Mouse (Mus musculus) heart, embryonic 12.5 days (tissue): ENCODE measurements around the gene Grin2c. TPM values are rescaled to one million over a fixed set of nuclear protein-coding genes. Genes with fewer than 3 reads are reported as not detected.

Experiments
- ATAC-seq: fragments of 200-750 bp; cut with Nextera tagmentation; 2 replicates; pipeline ENCODE4 v1.8.0; 2017; ENCODE audit warnings: moderate TSS enrichment, moderate library complexity; ENCODE audit not compliant: insufficient number of reproducible peaks, low FRiP score
- H3K27ac ChIP-seq: fragments of 300-500 bp; sonication (generic); 2 replicates; pipeline ENCODE4 v1.5.1; 2016; ENCODE audit warnings: mild to moderate bottlenecking, moderate library complexity; ENCODE audit not compliant: poor library complexity, severe bottlenecking
- H3K27me3 ChIP-seq: fragments of 300-500 bp; sonication (generic); replicated peaks from 2 replicates; pipeline ENCODE4 v1.6.1; 2016; ENCODE audit warnings: mild to moderate bottlenecking, moderate library complexity
- H3K36me3 ChIP-seq: fragments of 300-500 bp; sonication (generic); 2 replicates; pipeline ENCODE4 v1.6.1; 2016; ENCODE audit warnings: mild to moderate bottlenecking, moderate library complexity
- H3K4me1 ChIP-seq: fragments of 300-500 bp; sonication (generic); replicated peaks from 2 replicates; pipeline ENCODE4 v1.6.1; 2016; ENCODE audit warnings: mild to moderate bottlenecking
- H3K4me2 ChIP-seq: fragments of 300-500 bp; sonication (generic); 2 replicates; pipeline ENCODE4 v1.6.1; 2016; ENCODE audit warnings: mild to moderate bottlenecking, moderate library complexity
- H3K4me3 ChIP-seq: fragments of 300-500 bp; sonication (generic); 2 replicates; pipeline ENCODE4 v1.5.1; 2016; ENCODE audit warnings: mild to moderate bottlenecking
- H3K9ac ChIP-seq: fragments of 300-500 bp; sonication (generic); 2 replicates; pipeline ENCODE4 v1.6.1; 2016; ENCODE audit warnings: mild to moderate bottlenecking, moderate library complexity
- H3K9me3 ChIP-seq: fragments of 300-500 bp; sonication (generic); replicated peaks from 2 replicates; pipeline ENCODE4 v1.6.1; 2016; ENCODE audit warnings: mild to moderate bottlenecking, moderate library complexity
- WGBS: fragments of 180-500 bp; shearing (Covaris S2); methylation state at CpG from one replicate; pipeline ENCODE4 v1.1.7; 2016; 5-methylcytosine and 5-hydroxymethylcytosine counted together
- polyA plus RNA-seq: library from polyadenylated mRNA; unstranded; fragments of >200 nt; fragmentation: Nextera tagmentation; extraction: Ambion mirVana; gene quantifications from 2 replicates; pipeline ENCODE4 v1.2.1, GENCODE M21; 2016

The Grin2c gene
- polyA plus RNA-seq, 1 experiment from 2014 or later = 0.15 TPM

DNA sequence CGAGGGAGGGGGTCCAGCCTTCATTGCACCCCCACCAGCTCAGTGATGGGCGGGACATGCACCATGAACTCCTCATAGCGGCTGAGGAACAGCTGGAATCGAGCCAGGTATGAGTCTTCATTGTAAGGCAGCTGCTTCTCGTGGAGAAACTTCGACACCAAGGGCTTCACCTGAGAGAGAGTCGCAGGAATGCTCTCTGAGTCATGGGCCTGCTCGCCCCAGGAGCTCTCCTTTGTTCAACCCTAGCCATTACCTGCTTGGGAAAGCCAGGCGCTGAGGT, 16.4 kb upstream of the Grin2c start:
- no peak overlapping the region for H3K9ac ChIP-seq
- no peak overlapping the region for H3K27ac ChIP-seq
- H3K4me3 ChIP-seq = no peak overlapping the region
- peaks cover 14% of the 10 kb centered on the region for H3K4me1 ChIP-seq
- no peaks in the 10 kb centered on the region for H3K9me3 ChIP-seq
- no peaks in the 10 kb centered on the region for H3K36me3 ChIP-seq
- no peak overlapping the region for H3K4me2 ChIP-seq
- no peaks in the 10 kb centered on the region for H3K27me3 ChIP-seq
- whole genome bisulfite sequencing = 64% methylated on average over 9 of the region's 9 CpGs
- no peak for ATAC-seq

DNA sequence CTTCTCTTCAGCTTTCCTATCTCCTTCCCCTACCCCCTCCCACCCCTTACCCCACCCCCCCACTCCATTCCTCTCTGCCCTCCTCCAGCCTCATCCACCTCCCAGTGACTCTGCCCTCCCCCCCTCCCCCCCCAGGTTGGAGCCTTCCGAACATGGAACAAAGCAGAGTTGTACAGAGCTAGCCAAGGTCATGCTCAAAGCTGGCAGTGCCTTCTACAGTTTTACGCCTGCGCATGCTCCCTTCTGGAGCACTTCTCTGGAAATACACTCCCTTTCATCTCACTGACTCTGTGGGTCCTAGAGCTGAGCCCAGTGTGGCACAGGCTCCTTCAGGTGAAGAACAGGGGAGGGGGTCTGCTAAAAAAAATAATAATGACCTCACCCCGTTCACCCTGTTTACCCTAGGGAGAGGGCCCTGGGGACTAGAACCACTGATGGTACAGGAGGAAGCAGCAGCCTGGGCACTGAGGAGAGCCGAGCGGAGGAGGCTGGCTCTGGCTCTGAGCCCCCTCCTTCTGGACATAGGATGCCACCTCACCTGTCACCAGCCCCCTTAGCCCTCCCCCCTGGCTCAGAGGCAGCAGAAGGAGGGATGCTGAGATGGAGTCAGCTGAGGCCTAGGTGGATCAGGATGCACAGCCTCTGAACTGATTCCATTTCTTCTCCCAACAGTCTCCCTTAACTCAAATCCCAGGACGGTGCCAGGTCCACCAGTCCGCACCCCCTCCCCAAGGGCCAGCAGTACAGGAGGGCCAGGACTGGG, 15.9 kb upstream of the Grin2c start:
- H3K9me3 ChIP-seq = no peaks in the 10 kb centered on the region
- no peaks in the 10 kb centered on the region for H3K36me3 ChIP-seq
- no peak overlapping the region for H3K27ac ChIP-seq
- no peak overlapping the region for H3K4me3 ChIP-seq
- H3K4me1 ChIP-seq = peaks cover 17% of the 10 kb centered on the region
- 75% methylated on average over 8 of the region's 8 CpGs for WGBS
- peak; percentile 33; the same call in 1 of the 2 replicates for ATAC-seq
- no peaks in the 10 kb centered on the region for H3K27me3 ChIP-seq
- H3K4me2 ChIP-seq = no peak overlapping the region
- no peak overlapping the region for H3K9ac ChIP-seq

DNA sequence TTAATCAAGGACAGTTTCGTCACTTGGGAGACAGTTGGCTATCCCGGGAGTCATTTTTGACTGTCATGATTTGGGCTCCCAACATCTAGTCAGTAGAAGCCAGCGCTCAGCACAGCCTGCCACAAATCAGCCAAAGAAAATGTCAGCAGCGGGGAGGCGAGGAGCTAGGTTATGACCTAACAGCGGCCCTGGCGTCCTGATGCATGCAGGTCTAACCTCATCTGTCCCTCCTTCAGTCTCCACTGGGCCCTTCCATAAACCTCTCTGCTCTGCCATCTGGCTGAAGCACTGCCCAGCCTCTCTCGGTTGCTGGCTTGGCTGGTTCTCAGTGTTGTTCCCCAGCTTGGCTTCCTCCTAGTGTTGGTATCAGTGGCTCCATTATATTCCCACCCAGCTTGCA, 15.3 kb upstream of the Grin2c start:
- H3K4me2 ChIP-seq = no peak overlapping the region
- no peak overlapping the region for H3K9ac ChIP-seq
- H3K27me3 ChIP-seq = no peaks in the 10 kb centered on the region
- WGBS = 62% methylated on average over 8 of the region's 8 CpGs
- no peak overlapping the region for H3K4me3 ChIP-seq
- no peaks in the 10 kb centered on the region for H3K9me3 ChIP-seq
- no peak for ATAC-seq
- H3K36me3 ChIP-seq = no peaks in the 10 kb centered on the region
- peaks cover 21% of the 10 kb centered on the region for H3K4me1 ChIP-seq
- H3K27ac ChIP-seq = no peak overlapping the region

DNA sequence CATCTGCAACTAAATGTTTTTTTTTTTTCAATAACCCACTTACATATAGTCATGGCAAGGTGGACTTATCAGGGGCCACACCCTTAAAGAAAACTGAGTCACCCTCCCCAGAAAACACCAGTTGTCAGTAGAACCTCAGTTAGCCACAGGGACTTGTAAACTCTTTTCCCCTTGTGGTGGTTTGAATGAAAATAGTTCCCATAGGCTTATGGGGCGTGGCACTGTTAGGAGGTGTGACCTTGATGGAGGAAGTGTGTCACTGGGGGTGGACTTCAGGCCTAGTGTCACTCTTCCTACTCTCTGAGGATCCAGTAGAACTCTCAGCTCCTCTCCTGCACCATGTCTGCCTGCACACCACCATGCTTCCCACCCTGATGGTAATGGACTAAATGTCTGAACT, 12.7 kb upstream of the Grin2c start:
- H3K9ac ChIP-seq = no peak overlapping the region
- no peak overlapping the region for H3K27ac ChIP-seq
- H3K4me2 ChIP-seq = no peak overlapping the region
- H3K36me3 ChIP-seq = no peaks in the 10 kb centered on the region
- WGBS = 79% methylated on average over 1 of the region's 1 CpGs
- H3K4me3 ChIP-seq = no peak overlapping the region
- no peaks in the 10 kb centered on the region for H3K27me3 ChIP-seq
- no peaks in the 10 kb centered on the region for H3K9me3 ChIP-seq
- peaks cover 29% of the 10 kb centered on the region for H3K4me1 ChIP-seq
- ATAC-seq = no peak

DNA sequence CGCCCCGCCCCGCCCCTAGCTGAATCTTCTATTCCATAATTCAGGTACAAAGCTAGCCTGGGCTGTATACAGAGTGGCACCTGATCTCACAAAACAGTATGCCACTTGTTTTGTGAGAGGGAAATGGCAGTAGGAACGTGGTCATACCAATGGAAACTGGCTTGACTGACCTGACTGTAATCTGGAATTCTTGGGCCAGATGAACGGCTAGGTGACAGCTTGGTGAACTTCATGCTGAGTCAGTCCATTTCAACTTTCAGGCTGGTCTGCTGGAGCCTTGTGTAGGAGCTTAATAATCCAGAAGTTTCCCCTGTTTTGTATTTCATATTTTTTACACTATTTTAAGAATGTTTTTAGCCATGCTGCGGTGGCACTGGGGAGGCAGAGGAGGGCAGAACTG, 11.1 kb upstream of the Grin2c start:
- Histone ChIP-seq H3K9me3 (no peaks in the 10 kb centered on the region), H3K4me3 (peak overlapping the region; percentile 61), H3K4me1 (peaks cover 29% of the 10 kb centered on the region), H3K27ac (no peak overlapping the region), H3K4me2 (peak overlapping the region; percentile 83), H3K9ac (peak overlapping the region; percentile 81; the same call in 1 of the 2 replicates), H3K36me3 (no peaks in the 10 kb centered on the region), H3K27me3 (no peaks in the 10 kb centered on the region)
- no peak for ATAC-seq
- WGBS = 71% methylated on average over 6 of the region's 6 CpGs

DNA sequence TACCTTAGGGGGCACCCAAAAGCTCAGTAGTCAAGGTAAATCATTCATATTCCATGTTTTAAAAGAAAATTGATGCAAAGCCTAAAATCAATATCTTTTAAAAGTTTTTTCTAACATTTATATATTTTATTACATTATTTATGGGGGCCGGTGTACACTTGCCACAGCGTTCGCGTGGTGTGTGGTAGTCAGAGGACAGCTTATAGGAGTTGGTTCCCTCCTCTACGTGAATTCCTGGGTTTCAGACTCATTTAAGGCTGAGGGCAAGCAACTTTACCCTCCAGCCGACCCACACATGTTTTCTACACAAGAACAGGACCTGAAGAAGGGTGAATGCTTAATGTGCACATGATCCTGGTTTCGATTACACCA, 10.5 kb upstream of the Grin2c start:
- ATAC-seq = no peak
- peak overlapping the region; percentile 88 for H3K27ac ChIP-seq
- peak overlapping the region; percentile 81 for H3K9ac ChIP-seq
- H3K4me3 ChIP-seq = peak overlapping the region; percentile 61
- H3K4me1 ChIP-seq = peaks cover 26% of the 10 kb centered on the region
- 18% methylated on average over 7 of the region's 7 CpGs for WGBS
- no peaks in the 10 kb centered on the region for H3K9me3 ChIP-seq
- peak overlapping the region; percentile 83 for H3K4me2 ChIP-seq
- H3K36me3 ChIP-seq = no peaks in the 10 kb centered on the region
- H3K27me3 ChIP-seq = no peaks in the 10 kb centered on the region

DNA sequence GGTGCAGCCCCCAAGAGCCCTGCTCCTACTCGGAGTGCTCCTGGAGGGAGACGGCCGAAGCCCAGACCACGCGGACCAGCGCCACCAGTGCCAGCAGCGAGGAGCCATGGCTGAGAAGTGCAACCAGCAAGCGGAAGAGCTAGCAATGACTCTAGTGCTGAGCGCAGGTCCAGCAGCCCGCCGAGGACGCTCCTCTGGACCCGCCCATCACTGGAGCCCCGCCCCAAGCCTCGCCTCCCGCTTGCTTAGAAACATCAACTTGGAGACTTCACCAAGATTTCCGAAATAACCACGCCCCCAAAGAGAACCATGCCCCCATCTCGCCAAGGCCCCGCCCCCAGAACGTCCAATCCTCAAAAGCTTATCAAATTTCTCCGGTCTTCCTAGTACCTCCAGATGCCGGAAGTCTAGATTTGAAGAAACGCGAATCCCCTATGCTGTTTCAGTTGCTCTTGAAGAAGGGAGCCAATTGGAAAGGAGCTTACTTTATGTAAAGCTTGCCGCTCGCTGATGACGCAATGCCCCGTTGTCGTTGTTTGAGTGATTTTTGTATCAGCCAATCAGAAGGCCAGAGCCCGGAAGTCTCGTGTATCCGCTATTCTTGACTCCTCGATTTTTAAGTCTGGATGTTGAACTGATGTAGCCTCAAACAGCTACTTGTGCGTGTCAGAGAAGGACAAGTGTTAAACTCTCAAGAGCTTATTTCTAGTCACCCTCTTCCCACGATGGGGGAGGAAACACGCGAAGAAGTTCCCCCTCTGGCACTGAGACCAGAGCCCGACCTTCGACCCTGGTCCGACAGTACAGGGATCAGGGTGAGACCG, 9.9 kb upstream of the Grin2c start, which contains the start of gene Fdxr:
Gene Fdxr (minus strand): TSS at position 271 of the 824 bp plus-strand sequence.
- under 1% methylated on average over 42 of the region's 42 CpGs for WGBS
- Histone ChIP-seq H3K9me3 (no peaks in the 10 kb centered on the region), H3K4me3 (peak within 1 kb of the TSS; percentile 61), H3K9ac (peak within 1 kb of the TSS; percentile 81), H3K4me2 (peak within 1 kb of the TSS; percentile 91), H3K36me3 (no peaks in the 10 kb centered on the region), H3K27me3 (0 out of 2 replicates have a peak, but pooled peaks cover 2% of the 10 kb centered on the region), H3K27ac (peak within 1 kb of the TSS; percentile 88), H3K4me1 (peaks cover 21% of the 10 kb centered on the region)
- ATAC-seq = peak; percentile 95

DNA sequence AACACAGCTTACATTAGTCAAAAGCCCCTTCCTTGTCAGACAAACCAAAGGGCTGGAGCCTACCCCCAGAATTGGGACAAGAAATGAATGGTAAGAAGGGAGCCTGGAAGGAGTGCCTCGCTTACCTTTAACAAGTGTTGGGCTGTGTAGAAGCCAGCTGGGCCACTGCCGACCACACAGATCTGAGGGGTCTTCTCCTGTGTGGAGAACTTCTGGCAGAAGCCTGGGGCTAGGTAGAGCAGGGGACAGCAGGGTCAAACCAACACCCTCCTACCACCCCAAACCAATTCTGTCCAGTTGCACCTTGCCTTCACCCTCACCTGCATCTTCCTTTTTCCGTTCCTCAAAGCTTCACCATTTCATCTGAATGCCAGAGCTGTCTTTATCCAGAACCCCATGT, 8.9 kb upstream of the Grin2c start:
- no peak overlapping the region for H3K27ac ChIP-seq
- peak overlapping the region; percentile 91 for H3K4me2 ChIP-seq
- H3K4me1 ChIP-seq = peaks cover 17% of the 10 kb centered on the region
- 64% methylated on average over 3 of the region's 3 CpGs for WGBS
- H3K9ac ChIP-seq = peak overlapping the region; percentile 80; the same call in 1 of the 2 replicates
- H3K27me3 ChIP-seq = peaks cover 6% of the 10 kb centered on the region; the same call in 1 of the 2 replicates
- H3K36me3 ChIP-seq = no peaks in the 10 kb centered on the region
- H3K9me3 ChIP-seq = no peaks in the 10 kb centered on the region
- peak overlapping the region; percentile 61 for H3K4me3 ChIP-seq
- no peak for ATAC-seq

DNA sequence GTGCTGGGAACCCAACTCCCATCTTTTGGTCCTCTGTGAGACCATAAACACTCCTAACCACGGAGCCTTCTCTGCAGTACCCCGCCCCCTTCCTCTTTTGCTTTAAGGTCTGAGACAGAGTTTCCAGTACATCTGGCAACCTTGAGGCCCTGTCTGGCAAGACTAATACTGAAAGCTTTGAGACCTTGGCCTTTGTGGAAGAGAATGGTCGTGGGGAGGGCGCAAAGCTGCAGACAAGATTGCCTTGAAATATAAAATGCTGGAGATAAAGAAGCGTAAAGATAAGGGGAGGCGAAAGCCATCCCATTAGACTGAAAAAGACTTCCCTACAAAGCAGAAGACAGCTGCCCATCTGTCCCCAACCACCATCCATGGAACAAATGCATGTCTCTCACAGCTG, 8.5 kb upstream of the Grin2c start:
- H3K9ac ChIP-seq = no peak overlapping the region
- no peak overlapping the region for H3K4me3 ChIP-seq

DNA sequence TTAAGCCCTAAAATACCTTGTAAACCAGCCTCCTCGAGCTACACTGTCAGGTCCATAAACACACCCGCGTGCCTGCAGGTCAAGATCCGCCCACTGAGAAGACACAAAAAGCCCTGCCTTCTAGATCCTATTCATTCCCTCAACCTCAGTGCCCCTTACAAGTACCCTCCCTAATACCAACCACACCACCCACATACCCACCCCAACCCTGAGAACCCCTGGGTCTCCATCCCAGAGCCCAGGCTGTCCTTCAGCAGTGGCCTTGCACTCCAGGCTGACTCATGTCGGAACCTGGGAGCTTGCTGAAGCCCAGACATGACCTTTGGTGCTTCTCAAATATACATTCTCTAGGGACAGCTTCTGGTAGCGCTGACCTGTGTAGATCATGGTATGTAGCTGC, 7.7 kb upstream of the Grin2c start:
- 85% methylated on average over 6 of the region's 6 CpGs for WGBS

More for the DNA sequence above, 8.5 kb upstream of the Grin2c start:
- Histone ChIP-seq H3K9me3 (no peaks in the 10 kb centered on the region), H3K36me3 (no peaks in the 10 kb centered on the region), H3K4me1 (peaks cover 17% of the 10 kb centered on the region), H3K27ac (no peak overlapping the region), H3K4me2 (peak overlapping the region; percentile 91), H3K27me3 (peaks cover 6% of the 10 kb centered on the region; the same call in 1 of the 2 replicates)
- ATAC-seq = no peak
- 65% methylated on average over 6 of the region's 6 CpGs for WGBS

DNA sequence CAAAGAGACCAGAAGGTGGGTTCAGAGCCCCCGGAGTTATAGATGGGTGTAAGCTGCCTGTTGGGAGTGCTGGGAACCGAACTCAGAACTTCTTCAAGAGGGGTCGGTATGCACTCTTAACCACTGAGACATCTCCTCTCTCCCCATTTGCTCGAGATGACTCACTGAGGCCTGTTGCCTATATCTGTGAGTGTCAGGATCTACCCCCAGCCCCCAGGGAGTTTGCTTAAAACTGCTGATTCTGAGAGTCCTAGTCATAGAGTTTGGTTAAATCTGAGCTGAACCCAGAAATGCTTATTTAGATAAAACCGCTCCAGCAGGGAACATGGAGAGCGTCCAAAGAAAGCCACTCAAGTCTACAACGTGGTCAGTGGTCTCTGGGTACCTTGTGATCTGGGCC, 7.1 kb upstream of the Grin2c start:
- Histone ChIP-seq H3K27me3 (peaks cover 14% of the 10 kb centered on the region), H3K9me3 (no peaks in the 10 kb centered on the region), H3K4me1 (peaks cover 20% of the 10 kb centered on the region), H3K4me2 (no peak overlapping the region), H3K4me3 (no peak overlapping the region), H3K27ac (no peak overlapping the region), H3K36me3 (peaks cover 5% of the 10 kb centered on the region), H3K9ac (no peak overlapping the region)
- 77% methylated on average over 7 of the region's 7 CpGs for WGBS
- no peak for ATAC-seq

More for the DNA sequence above, 7.7 kb upstream of the Grin2c start:
- peaks cover 9% of the 10 kb centered on the region for H3K27me3 ChIP-seq
- H3K36me3 ChIP-seq = no peaks in the 10 kb centered on the region
- H3K9ac ChIP-seq = no peak overlapping the region
- no peak overlapping the region for H3K27ac ChIP-seq
- no peaks in the 10 kb centered on the region for H3K9me3 ChIP-seq
- no peak overlapping the region for H3K4me2 ChIP-seq
- no peak overlapping the region for H3K4me3 ChIP-seq
- H3K4me1 ChIP-seq = peaks cover 20% of the 10 kb centered on the region
- ATAC-seq = no peak
